Mouse (Mus musculus) cortical plate, adult 2 months (tissue): Measurements from ENCODE around the gene Icam4. TPM values are rescaled to one million over a fixed set of nuclear protein-coding genes. Genes with fewer than 3 reads are reported as not detected.

ENCODE experiments used
- H3K27ac ChIP-seq: fragments of 200-500 bp; 2 replicates; pipeline ENCODE4 v1.5.1; 2012; ENCODE audit warnings: low read length, control low read depth, inconsistent platforms; ENCODE audit not compliant: insufficient read depth
- H3K4me1 ChIP-seq: fragments of 200-500 bp; 2 replicates; pipeline ENCODE4 v1.6.1; 2011; ENCODE audit warnings: low read length; ENCODE audit not compliant: control insufficient read depth, insufficient read depth
- H3K4me3 ChIP-seq: fragments of 200-500 bp; 2 replicates; pipeline ENCODE4 v1.5.1; 2011; ENCODE audit warnings: mild to moderate bottlenecking, low read length, control low read depth; ENCODE audit not compliant: insufficient read depth
- CTCF ChIP-seq: fragments of 200-500 bp; IDR thresholded peaks from 2 replicates; pipeline ENCODE4 v1.5.1; 2011; ENCODE audit warnings: mild to moderate bottlenecking, control low read depth, low read length; ENCODE audit not compliant: insufficient read depth; ENCODE audit errors: extremely low read depth
- POLR2A ChIP-seq: fragments of 200-500 bp; IDR thresholded peaks from 2 replicates; pipeline ENCODE4 v1.6.1; 2011; ENCODE audit warnings: mild to moderate bottlenecking, low read length, control low read depth; ENCODE audit not compliant: insufficient read depth; ENCODE audit errors: extremely low read depth
- polyA plus RNA-seq: library from polyadenylated mRNA; depleted of rRNA; stranded (reverse); fragments of >200 nt; gene quantifications from 2 replicates; pipeline ENCODE4 v1.2.3, GENCODE M21; 2012

Icam4 gene
- polyA plus RNA-seq, 1 experiment, result 1.7 TPM

GRCm38 (mm10) chr9:21031896-21032351 lies 2.8 kb downstream of the Icam4 start, which contains the start of gene Icam5:
Gene Icam5 (plus strand): TSS chr9:21032073.
- TF ChIP-seq POLR2A, result 0 out of 2 replicates have a peak, but pooled peaks have one; percentile 60
- TF ChIP-seq CTCF, result no peak
- peak within 1 kb of the TSS; percentile 87 for H3K27ac ChIP-seq
- H3K4me3 ChIP-seq, result peak within 1 kb of the TSS; percentile 79
- peaks cover 1% of the 10 kb centered on the region; the same call in 1 of the 2 replicates for H3K4me1 ChIP-seq

GRCm38 (mm10) chr9:21032491-21032890 lies 3.3 kb downstream of the Icam4 start:
- Histone ChIP-seq H3K4me3 (peak overlapping the region; percentile 79), H3K4me1 (peaks cover 1% of the 10 kb centered on the region; the same call in 1 of the 2 replicates), H3K27ac (peak overlapping the region; percentile 87)
- no peak for TF ChIP-seq CTCF
- no peak for TF ChIP-seq POLR2A

- H3K27ac ChIP-seq, result 0 out of 2 replicates have a peak overlapping the region, but pooled peaks have one; percentile 87
- TF ChIP-seq POLR2A (peak; percentile 50; the same call in 1 of the 2 replicates), CTCF (no peak)
- peaks cover 3% of the 10 kb centered on the region; the same call in 1 of the 2 replicates for H3K4me1 ChIP-seq
- peak overlapping the region; percentile 79 for H3K4me3 ChIP-seq
Measured at GRCm38 (mm10) chr9:21033136-21033535, 4.0 kb downstream of the Icam4 start.

GRCm38 (mm10) chr9:21034481-21035085 lies 5.4 kb downstream of the Icam4 start:
- TF ChIP-seq POLR2A (no peak), CTCF (no peak)
- Histone ChIP-seq H3K27ac (no peak overlapping the region), H3K4me3 (no peak overlapping the region; the same call in 1 of the 2 replicates), H3K4me1 (peaks cover 3% of the 10 kb centered on the region; the same call in 1 of the 2 replicates)

GRCm38 (mm10) chr9:21035586-21035985 lies 6.4 kb downstream of the Icam4 start:
- Histone ChIP-seq H3K4me3 (no peak overlapping the region), H3K27ac (no peak overlapping the region), H3K4me1 (peaks cover 7% of the 10 kb centered on the region)
- TF ChIP-seq CTCF (no peak), POLR2A (no peak)

- Histone ChIP-seq H3K4me1 (peaks cover 8% of the 10 kb centered on the region), H3K27ac (no peak overlapping the region), H3K4me3 (no peak overlapping the region)
- no peak for TF ChIP-seq CTCF
- TF ChIP-seq POLR2A, result no peak
Measured at GRCm38 (mm10) chr9:21036161-21036560, 7.0 kb downstream of the Icam4 start.

GRCm38 (mm10) chr9:21036666-21037065 lies 7.5 kb downstream of the Icam4 start:
- peaks cover 8% of the 10 kb centered on the region for H3K4me1 ChIP-seq
- no peak overlapping the region for H3K4me3 ChIP-seq
- H3K27ac ChIP-seq, result peak overlapping the region; percentile 32
- TF ChIP-seq CTCF (no peak), POLR2A (no peak; the same call in 1 of the 2 replicates)

- Histone ChIP-seq H3K4me1 (peaks cover 8% of the 10 kb centered on the region), H3K4me3 (0 out of 2 replicates have a peak overlapping the region, but pooled peaks have one; percentile 5), H3K27ac (peak overlapping the region; percentile 51)
- TF ChIP-seq POLR2A, result no peak; the same call in 1 of the 2 replicates
- no peak for TF ChIP-seq CTCF
Measured at GRCm38 (mm10) chr9:21037481-21037891, 8.3 kb downstream of the Icam4 start.

GRCm38 (mm10) chr9:21039779-21040178 lies 10.6 kb downstream of the Icam4 start:
- H3K27ac ChIP-seq, result no peak overlapping the region
- no peak for TF ChIP-seq CTCF
- TF ChIP-seq POLR2A, result no peak
- no peak overlapping the region for H3K4me3 ChIP-seq
- H3K4me1 ChIP-seq, result peaks cover 8% of the 10 kb centered on the region

- H3K27ac ChIP-seq, result peak overlapping the region; percentile 87; the same call in 1 of the 2 replicates
Measured at GRCm38 (mm10) chr9:21041308-21041707, 12.1 kb downstream of the Icam4 start.

More at GRCm38 (mm10) chr9:21041308-21041707, 12.1 kb downstream of the Icam4 start:
- peaks cover 8% of the 10 kb centered on the region for H3K4me1 ChIP-seq
- no peak overlapping the region for H3K4me3 ChIP-seq
- TF ChIP-seq POLR2A (peak; percentile 67; the same call in 1 of the 2 replicates), CTCF (no peak)
